16 mouse cellular contexts compared by ENCODE assay signal in genomic region chr19:6662346-6662939, GRCm38 (mm10).
A peak's percentile ranks its signal among the peaks of the same experiment; 100 is the strongest.
DNase-seq lines count a peak whose midpoint lies in the region; ATAC-seq and TF ChIP-seq lines count a peak whose summit lies in the region.
"Had no signal": no experiment of that assay in that cellular context is flagged by ENCODE, and none has a peak within 500 bp of the region (broad histone marks: within the 10 kb centered on the region; RNA-seq: fewer than 3 reads in every experiment).

No protein-coding gene starts in this region.

- H3K4me1 ChIP-seq in liver, adult 2 months (ENCODE audit: control insufficient read depth, insufficient read depth, low read length): no peaks in the 10 kb centered on the region
- H3K4me1 ChIP-seq in liver, embryonic 11.5 days (replicated peaks; ENCODE audit: control insufficient read depth, insufficient read depth, low read length): peaks cover 25% of the 10 kb centered on the region
- peaks cover 12% of the 10 kb centered on the region for H3K4me1 ChIP-seq in heart, embryonic 10.5 days

- H3K9ac ChIP-seq in liver, adult 2 months (ENCODE audit: low read depth, low read length): no peak overlapping the region
- no peak overlapping the region for H3K9ac ChIP-seq in liver, embryonic 11.5 days (ENCODE audit: low read depth, low read length)
- H3K9ac ChIP-seq: forebrain, embryonic 12.5 days; hindbrain, embryonic 15.5 days; liver, embryonic 14.5 days had no signal

- no peak overlapping the region for H3K27ac ChIP-seq in liver, adult 2 months (replicated peaks; ENCODE audit: insufficient read depth, low read depth, low read length)
- H3K27ac ChIP-seq in liver, embryonic 11.5 days (ENCODE audit: low read depth, low read length): no peak overlapping the region
- H3K27ac ChIP-seq in heart, embryonic 10.5 days: no peak overlapping the region
- H3K27ac ChIP-seq: forebrain, embryonic 12.5 days; hindbrain, embryonic 15.5 days; left cerebral cortex, adult 2 months; liver, embryonic 14.5 days had no signal

- no peaks in the 10 kb centered on the region for H3K79me2 ChIP-seq in liver, adult 2 months (ENCODE audit: control insufficient read depth, insufficient read depth, low read length)

- no peaks in the 10 kb centered on the region for H3K9me3 ChIP-seq in liver, embryonic 11.5 days (ENCODE audit: control insufficient read depth, low read length)
- H3K9me3 ChIP-seq in heart, embryonic 10.5 days: no peaks in the 10 kb centered on the region
- H3K9me3 ChIP-seq: forebrain, embryonic 12.5 days; hindbrain, embryonic 15.5 days had no signal

- no peak overlapping the region for H3K4me3 ChIP-seq in liver, adult 2 months (ENCODE audit: insufficient read depth, low read depth, low read length)
- H3K4me3 ChIP-seq in liver, embryonic 11.5 days (ENCODE audit: low read depth, low read length): no peak overlapping the region
- H3K4me3 ChIP-seq in heart, embryonic 10.5 days: no peak overlapping the region
- H3K4me3 ChIP-seq: forebrain, embryonic 12.5 days; hindbrain, embryonic 15.5 days; left cerebral cortex, adult 2 months had no signal

- H3K4me2 ChIP-seq in liver, embryonic 11.5 days: no peak overlapping the region
- H3K4me2 ChIP-seq: forebrain, embryonic 12.5 days; heart, embryonic 11.5 days; hindbrain, embryonic 15.5 days had no signal

- no peaks in the 10 kb centered on the region for H3K27me3 ChIP-seq in liver, adult 2 months (ENCODE audit: control insufficient read depth, insufficient read depth, low read length)
- peaks cover 5% of the 10 kb centered on the region; the same call in 1 of the 2 replicates for H3K27me3 ChIP-seq in liver, embryonic 11.5 days (replicated peaks; ENCODE audit: control insufficient read depth, insufficient read depth, low read length)
- peaks cover 32% of the 10 kb centered on the region; the same call in 1 of the 2 replicates for H3K27me3 ChIP-seq in heart, embryonic 10.5 days (ENCODE audit: insufficient read depth, poor library complexity, severe bottlenecking)
- H3K27me3 ChIP-seq: forebrain, embryonic 12.5 days; hindbrain, embryonic 15.5 days had no signal

- DNase-seq in adrenal gland, adult (ENCODE audit: inconsistent age in 2 of 2, low spot score in 1 of 2): peak; percentile 70 to 86
- no peak for DNase-seq in adrenal gland, postnatal 25 days
- peak; percentile 4 for DNase-seq in liver, adult 2 months (ENCODE audit: extremely low read depth, low read depth, low spot score)
- no peak for DNase-seq in liver, embryonic 11.5 days (ENCODE audit: low spot score)
- DNase-seq in kidney, postnatal 14 days: peak; percentile 26
- DNase-seq in yolk sac, embryonic 10.5 days (ENCODE audit: low spot score): peak; percentile 35
- no peak for DNase-seq in gastrocnemius, postnatal 25 days
- DNase-seq in heart, embryonic 10.5 days (ENCODE audit: low spot score): no peak
- DNase-seq: cerebellum, postnatal 14 days; heart, postnatal 14 days; thymus, adult 18-20 months had no signal

- no peaks in the 10 kb centered on the region for H3K36me3 ChIP-seq in liver, adult 2 months (ENCODE audit: control insufficient read depth, insufficient read depth, low read length)
- no peaks in the 10 kb centered on the region for H3K36me3 ChIP-seq in liver, embryonic 11.5 days (ENCODE audit: control insufficient read depth, insufficient read depth, low read length)
- H3K36me3 ChIP-seq in heart, embryonic 10.5 days: no peaks in the 10 kb centered on the region
- H3K36me3 ChIP-seq: forebrain, embryonic 12.5 days; hindbrain, embryonic 15.5 days had no signal

- TF ChIP-seq CTCF in liver, adult 2 months (IDR thresholded peaks at IDR 0.05; ENCODE audit: low read depth, low read length): no peak

- ATAC-seq in liver, embryonic 11.5 days (replicated peaks; ENCODE audit: low FRiP score): no peak

- no peak for TF ChIP-seq POLR2A in liver, adult 2 months (IDR thresholded peaks at IDR 0.05; ENCODE audit: extremely low read depth, insufficient read depth, low read length)

- WGBS in liver, adult 2 months: 20% methylated on average over 4 of the region's 4 CpGs
- 37% methylated on average over 4 of the region's 4 CpGs for WGBS in liver, embryonic 11.5 days
- WGBS in heart, embryonic 10.5 days: 28% methylated on average over 4 of the region's 4 CpGs

Comparison
In these comparisons a context has a peak if more than half of its experiments do, and no peak if none do; other contexts are left out.
1. DNase-seq: peak in adrenal gland, adult (2 of 2), liver, adult 2 months (single experiment), kidney, postnatal 14 days (single experiment) and yolk sac, embryonic 10.5 days (single experiment); none in adrenal gland, postnatal 25 days (single experiment), liver, embryonic 11.5 days (single experiment), gastrocnemius, postnatal 25 days (single experiment) and heart, embryonic 10.5 days (single experiment).